Mouse (Mus musculus): ENCODE results near the gene Adgrb3. TPM values are rescaled to one million over a fixed set of nuclear protein-coding genes. Genes with fewer than 3 reads are reported as not detected.
"Not testable (repeated sequence)": the region's sequence is repeated elsewhere in the genome, so short reads cannot be mapped to it uniquely, and the experiment has no call there.

Gene Adgrb3
- total RNA-seq, 2 experiments from 2014 or later = not detected

- no peak for ATAC-seq (replicated peaks; ENCODE audit: low FRiP score, poor library complexity, severe bottlenecking)
Measured at GRCm38 (mm10) chr1:25060191-25060590, 769.3 kb downstream of the Adgrb3 start.

DNA sequence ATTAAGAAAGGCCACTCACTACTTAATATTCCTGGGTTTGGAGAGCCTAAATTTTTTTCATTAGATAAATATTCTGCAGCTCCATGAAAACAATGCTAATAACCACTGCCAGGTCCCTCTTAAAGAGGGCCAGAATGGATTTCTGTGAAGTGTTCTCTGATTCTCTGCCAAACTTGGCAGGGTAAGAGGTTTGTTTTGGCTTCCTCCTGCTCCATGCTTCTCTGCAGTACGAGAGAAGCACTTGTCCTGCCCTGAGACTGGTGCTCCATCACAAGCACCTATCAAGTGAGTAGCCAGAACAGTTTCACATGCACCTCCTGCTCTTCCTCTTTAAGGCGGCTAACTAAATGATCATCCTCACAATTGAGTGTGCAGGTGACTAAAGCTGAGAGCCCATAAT is 771.9 kb downstream of the Adgrb3 start:
- no peak for ATAC-seq (replicated peaks; ENCODE audit: low FRiP score, poor library complexity, severe bottlenecking)

DNA sequence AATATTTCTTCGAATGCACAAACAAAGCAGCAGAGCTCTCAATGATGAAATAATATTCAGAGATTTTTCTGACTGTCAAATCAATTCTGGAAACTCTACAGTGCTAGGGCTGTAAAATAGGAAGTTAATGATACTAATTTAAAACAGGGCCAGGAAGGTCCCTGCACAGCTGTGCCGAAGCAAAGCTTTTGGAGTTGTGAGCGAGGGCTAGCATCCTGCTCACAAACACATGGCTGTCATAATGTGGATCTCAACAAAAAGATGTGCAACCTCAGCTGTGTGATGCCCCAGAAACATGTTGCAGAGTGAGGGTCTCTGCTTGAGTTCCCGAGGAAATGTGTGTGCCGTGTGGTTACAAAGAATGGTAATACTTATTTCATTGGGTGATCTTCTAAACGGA is 772.3 kb downstream of the Adgrb3 start:
- ATAC-seq (replicated peaks; ENCODE audit: low FRiP score, poor library complexity, severe bottlenecking) = no peak

- ATAC-seq (replicated peaks; ENCODE audit: low FRiP score, poor library complexity, severe bottlenecking) = no peak
Measured at GRCm38 (mm10) chr1:25042091-25042490, 787.4 kb downstream of the Adgrb3 start.

DNA sequence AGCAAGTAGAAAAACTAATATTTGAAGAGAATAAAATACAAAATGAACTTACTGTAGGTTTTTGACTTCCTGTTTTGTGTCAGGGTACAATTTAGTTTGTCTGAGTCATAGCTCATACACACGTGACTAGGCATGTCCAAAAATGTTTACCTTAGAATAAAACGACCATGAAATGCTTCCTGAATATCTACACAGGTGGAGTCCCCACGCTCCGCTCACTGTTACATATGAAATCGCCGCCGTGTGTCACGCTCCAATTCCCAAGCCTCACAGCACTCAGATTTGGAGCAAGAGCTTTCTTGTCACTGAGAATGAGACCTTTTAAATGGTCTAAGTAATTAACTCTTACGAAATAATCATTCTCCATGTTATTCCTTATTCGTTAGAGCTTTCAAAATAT is 795.3 kb downstream of the Adgrb3 start:
- ATAC-seq (replicated peaks; ENCODE audit: low FRiP score, poor library complexity, severe bottlenecking) = no peak

- ATAC-seq (replicated peaks; ENCODE audit: low FRiP score, poor library complexity, severe bottlenecking) = no peak
Measured at GRCm38 (mm10) chr1:25033155-25034095, 796.1 kb downstream of the Adgrb3 start.

- ATAC-seq (replicated peaks; ENCODE audit: low FRiP score, poor library complexity, severe bottlenecking) = no peak
Measured at GRCm38 (mm10) chr1:25023156-25023555, 806.4 kb downstream of the Adgrb3 start.

DNA sequence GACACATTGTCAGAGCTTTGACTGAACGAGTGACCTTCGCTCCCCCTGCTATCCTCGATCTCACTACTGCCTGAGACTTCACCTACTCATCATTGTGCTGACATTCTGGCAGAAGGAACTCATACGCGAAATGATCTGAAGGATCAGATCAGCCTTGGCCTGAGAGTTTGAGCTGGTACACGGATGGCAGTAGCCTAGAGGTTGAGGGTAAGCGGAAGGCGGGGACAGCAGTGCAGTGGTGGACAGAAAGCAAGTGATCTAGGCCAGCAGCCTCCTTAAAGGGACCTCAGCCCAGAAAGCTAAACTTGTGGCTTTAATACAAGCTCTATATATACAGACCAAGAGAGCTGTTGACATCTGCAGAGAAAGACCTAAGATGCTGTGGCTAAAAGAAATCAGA is 811.7 kb downstream of the Adgrb3 start:
- ATAC-seq (replicated peaks; ENCODE audit: low FRiP score, poor library complexity, severe bottlenecking) = not testable (repeated sequence)

Data from erythroblast, adult 5-6 weeks (primary cell).